Mouse (Mus musculus): ENCODE data around the gene Pip4p1. TPM values are rescaled to one million over a fixed set of nuclear protein-coding genes. Genes with fewer than 3 reads are reported as not detected.
"Not testable (repeated sequence)": the region's sequence is repeated elsewhere in the genome, so short reads cannot be mapped to it uniquely, and the experiment has no call there.

Gene Pip4p1
- polyA plus RNA-seq, 1 experiment from 2014 or later = 59.0 TPM

- H3K4me3 ChIP-seq (ENCODE audit: low read depth, low read length) = peak overlapping the region; percentile 40
- DNase-seq (ENCODE audit: low spot score, missing footprints) (peak; percentile 94), ATAC-seq (ENCODE audit: low FRiP score) (peak; percentile 91)
- no peaks in the 10 kb centered on the region for H3K36me3 ChIP-seq (ENCODE audit: control insufficient read depth, insufficient read depth, low read length)
- 3% methylated on average over 26 of the region's 26 CpGs for WGBS
- peak overlapping the region; percentile 57 for H3K9ac ChIP-seq (ENCODE audit: low read length)
- H3K9me3 ChIP-seq (ENCODE audit: control insufficient read depth, low read length) = no peaks in the 10 kb centered on the region
- no peak overlapping the region for H3K27ac ChIP-seq (ENCODE audit: low read depth, low read length)
- peak overlapping the region; percentile 74 for H3K4me2 ChIP-seq
- no peaks in the 10 kb centered on the region for H3K4me1 ChIP-seq (ENCODE audit: control insufficient read depth, insufficient read depth, low read length)
- H3K27me3 ChIP-seq (ENCODE audit: control insufficient read depth, insufficient read depth, low read length) = no peaks in the 10 kb centered on the region
Measured at GRCm38 (mm10) chr14:50903973-50904827, 26.5 kb downstream of the Pip4p1 start.

GRCm38 (mm10) chr14:50897992-50898391 lies 32.7 kb downstream of the Pip4p1 start:
- not testable (repeated sequence) for H3K9me3 ChIP-seq (ENCODE audit: control insufficient read depth, low read length); ATAC-seq (ENCODE audit: low FRiP score); H3K4me3 ChIP-seq (ENCODE audit: low read depth, low read length); H3K4me1 ChIP-seq (ENCODE audit: control insufficient read depth, insufficient read depth, low read length); H3K4me2 ChIP-seq; DNase-seq (ENCODE audit: low spot score, missing footprints); H3K9ac ChIP-seq (ENCODE audit: low read length); H3K27ac ChIP-seq (ENCODE audit: low read depth, low read length); H3K27me3 ChIP-seq (ENCODE audit: control insufficient read depth, insufficient read depth, low read length); H3K36me3 ChIP-seq (ENCODE audit: control insufficient read depth, insufficient read depth, low read length)
- WGBS = 83% methylated on average over 2 of the region's 2 CpGs

GRCm38 (mm10) chr14:50897374-50897765 lies 33.3 kb downstream of the Pip4p1 start, which contains the start of gene Klhl33:
TSS of gene Klhl33 (minus strand) at chr14:50897507.
- 0 out of 2 replicates have a peak, but pooled peaks have one; percentile 20 for ATAC-seq (ENCODE audit: low FRiP score)
- Histone ChIP-seq H3K9me3 (ENCODE audit: control insufficient read depth, low read length) (no peaks in the 10 kb centered on the region), H3K4me1 (ENCODE audit: control insufficient read depth, insufficient read depth, low read length) (peaks cover 5% of the 10 kb centered on the region), H3K9ac (ENCODE audit: low read length) (peak within 1 kb of the TSS; percentile 56), H3K27ac (ENCODE audit: low read depth, low read length) (no peak within 1 kb of the TSS), H3K4me2 (peak within 1 kb of the TSS; percentile 66), H3K4me3 (ENCODE audit: low read depth, low read length) (peak within 1 kb of the TSS; percentile 36), H3K36me3 (ENCODE audit: control insufficient read depth, insufficient read depth, low read length) (no peaks in the 10 kb centered on the region), H3K27me3 (ENCODE audit: control insufficient read depth, insufficient read depth, low read length) (no peaks in the 10 kb centered on the region; the same call in none of the 2 replicates)
- no peak for DNase-seq (ENCODE audit: low spot score, missing footprints)
- 44% methylated on average over 7 of the region's 7 CpGs for WGBS

- Histone ChIP-seq H3K4me3 (ENCODE audit: low read depth, low read length) (peak overlapping the region; percentile 36), H3K27me3 (ENCODE audit: control insufficient read depth, insufficient read depth, low read length) (no peaks in the 10 kb centered on the region; the same call in none of the 2 replicates), H3K4me2 (peak overlapping the region; percentile 66), H3K27ac (ENCODE audit: low read depth, low read length) (no peak overlapping the region), H3K9me3 (ENCODE audit: control insufficient read depth, low read length) (no peaks in the 10 kb centered on the region), H3K4me1 (ENCODE audit: control insufficient read depth, insufficient read depth, low read length) (peaks cover 5% of the 10 kb centered on the region), H3K9ac (ENCODE audit: low read length) (peak overlapping the region; percentile 56), H3K36me3 (ENCODE audit: control insufficient read depth, insufficient read depth, low read length) (no peaks in the 10 kb centered on the region)
- 16% methylated on average over 23 of the region's 23 CpGs for WGBS
- DNase-seq (ENCODE audit: low spot score, missing footprints) = no peak
- peak; percentile 45 for ATAC-seq (ENCODE audit: low FRiP score)
Measured at GRCm38 (mm10) chr14:50896747-50897373, 33.8 kb downstream of the Pip4p1 start.

- Histone ChIP-seq H3K9me3 (ENCODE audit: control insufficient read depth, low read length) (no peaks in the 10 kb centered on the region), H3K9ac (ENCODE audit: low read length) (peak overlapping the region; percentile 56), H3K4me2 (peak overlapping the region; percentile 66), H3K27ac (ENCODE audit: low read depth, low read length) (no peak overlapping the region), H3K4me1 (ENCODE audit: control insufficient read depth, insufficient read depth, low read length) (peaks cover 5% of the 10 kb centered on the region), H3K27me3 (ENCODE audit: control insufficient read depth, insufficient read depth, low read length) (no peaks in the 10 kb centered on the region; the same call in none of the 2 replicates), H3K4me3 (ENCODE audit: low read depth, low read length) (peak overlapping the region; percentile 36), H3K36me3 (ENCODE audit: control insufficient read depth, insufficient read depth, low read length) (no peaks in the 10 kb centered on the region)
- WGBS = 16% methylated on average over 19 of the region's 19 CpGs
- ATAC-seq (ENCODE audit: low FRiP score) (peak; percentile 65; the same call in 1 of the 2 replicates), DNase-seq (ENCODE audit: low spot score, missing footprints) (peak; percentile 91)
Measured at GRCm38 (mm10) chr14:50895985-50896746, 34.5 kb downstream of the Pip4p1 start.

- no peaks in the 10 kb centered on the region for H3K36me3 ChIP-seq (ENCODE audit: control insufficient read depth, insufficient read depth, low read length)
- peaks cover 5% of the 10 kb centered on the region for H3K4me1 ChIP-seq (ENCODE audit: control insufficient read depth, insufficient read depth, low read length)
- no peaks in the 10 kb centered on the region; the same call in none of the 2 replicates for H3K27me3 ChIP-seq (ENCODE audit: control insufficient read depth, insufficient read depth, low read length)
- ATAC-seq (ENCODE audit: low FRiP score) (no peak), DNase-seq (ENCODE audit: low spot score, missing footprints) (no peak)
- no peak overlapping the region for H3K4me2 ChIP-seq
- H3K27ac ChIP-seq (ENCODE audit: low read depth, low read length) = no peak overlapping the region
- no peak overlapping the region for H3K4me3 ChIP-seq (ENCODE audit: low read depth, low read length)
- no peaks in the 10 kb centered on the region for H3K9me3 ChIP-seq (ENCODE audit: control insufficient read depth, low read length)
- no peak overlapping the region for H3K9ac ChIP-seq (ENCODE audit: low read length)
Measured at GRCm38 (mm10) chr14:50895407-50895806, 35.2 kb downstream of the Pip4p1 start.

- no peaks in the 10 kb centered on the region for H3K9me3 ChIP-seq (ENCODE audit: control insufficient read depth, low read length)
- ATAC-seq (ENCODE audit: low FRiP score) = no peak
- no peak overlapping the region for H3K27ac ChIP-seq (ENCODE audit: low read depth, low read length)
- H3K27me3 ChIP-seq (ENCODE audit: control insufficient read depth, insufficient read depth, low read length) = no peaks in the 10 kb centered on the region; the same call in none of the 2 replicates
- no peak overlapping the region for H3K4me3 ChIP-seq (ENCODE audit: low read depth, low read length)
- DNase-seq (ENCODE audit: low spot score, missing footprints) = no peak
- 90% methylated on average over 22 of the region's 22 CpGs for WGBS
- H3K36me3 ChIP-seq (ENCODE audit: control insufficient read depth, insufficient read depth, low read length) = no peaks in the 10 kb centered on the region
- peaks cover 5% of the 10 kb centered on the region for H3K4me1 ChIP-seq (ENCODE audit: control insufficient read depth, insufficient read depth, low read length)
- H3K9ac ChIP-seq (ENCODE audit: low read length) = no peak overlapping the region
- H3K4me2 ChIP-seq = no peak overlapping the region
Measured at GRCm38 (mm10) chr14:50892541-50893459, 37.9 kb downstream of the Pip4p1 start.

GRCm38 (mm10) chr14:50892091-50892490 lies 38.6 kb downstream of the Pip4p1 start:
- no peak overlapping the region for H3K4me3 ChIP-seq (ENCODE audit: low read depth, low read length)

More at GRCm38 (mm10) chr14:50892091-50892490, 38.6 kb downstream of the Pip4p1 start:
- no peaks in the 10 kb centered on the region for H3K36me3 ChIP-seq (ENCODE audit: control insufficient read depth, insufficient read depth, low read length)
- peaks cover 5% of the 10 kb centered on the region for H3K4me1 ChIP-seq (ENCODE audit: control insufficient read depth, insufficient read depth, low read length)
- no peak overlapping the region for H3K4me2 ChIP-seq
- WGBS = 88% methylated on average over 7 of the region's 7 CpGs
- no peak overlapping the region for H3K9ac ChIP-seq (ENCODE audit: low read length)
- no peaks in the 10 kb centered on the region; the same call in none of the 2 replicates for H3K27me3 ChIP-seq (ENCODE audit: control insufficient read depth, insufficient read depth, low read length)
- DNase-seq (ENCODE audit: low spot score, missing footprints) (no peak), ATAC-seq (ENCODE audit: low FRiP score) (no peak)
- no peak overlapping the region for H3K27ac ChIP-seq (ENCODE audit: low read depth, low read length)
- H3K9me3 ChIP-seq (ENCODE audit: control insufficient read depth, low read length) = no peaks in the 10 kb centered on the region

All from midbrain, embryonic 11.5 days (tissue).